Mouse (Mus musculus) c-Kit-positive CD71-positive TER-119-positive erythroid progenitor cells, embryonic 14.5 days (primary cell): ENCODE measurements around the gene Magohb.

Experiments used
- DNase-seq: peaks from one replicate; pipeline ENCODE4 v3.0.0-alpha.2; 2013; ENCODE audit warnings: low spot score

Magohb gene

DNA sequence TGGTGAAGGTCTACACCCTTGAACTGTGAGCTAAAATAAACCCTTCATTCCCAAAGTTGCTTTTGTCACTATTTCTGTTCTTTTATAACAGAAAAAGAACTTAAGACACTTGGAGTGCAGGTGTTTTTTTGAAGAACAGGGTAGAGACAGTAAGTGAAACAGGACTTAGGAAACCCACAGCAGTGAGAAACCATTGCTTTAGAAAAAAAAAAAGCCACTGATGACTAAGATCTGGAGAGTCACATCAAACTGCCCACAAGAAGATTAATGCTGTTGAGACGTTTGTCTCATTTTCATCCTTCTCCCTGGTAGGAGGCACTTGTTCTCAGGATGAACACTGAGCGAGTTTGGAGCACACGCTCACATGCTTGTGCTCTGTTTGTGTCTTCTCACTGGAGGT lies 31.0 kb downstream of the Magohb start:
- no peak for DNase-seq

DNA sequence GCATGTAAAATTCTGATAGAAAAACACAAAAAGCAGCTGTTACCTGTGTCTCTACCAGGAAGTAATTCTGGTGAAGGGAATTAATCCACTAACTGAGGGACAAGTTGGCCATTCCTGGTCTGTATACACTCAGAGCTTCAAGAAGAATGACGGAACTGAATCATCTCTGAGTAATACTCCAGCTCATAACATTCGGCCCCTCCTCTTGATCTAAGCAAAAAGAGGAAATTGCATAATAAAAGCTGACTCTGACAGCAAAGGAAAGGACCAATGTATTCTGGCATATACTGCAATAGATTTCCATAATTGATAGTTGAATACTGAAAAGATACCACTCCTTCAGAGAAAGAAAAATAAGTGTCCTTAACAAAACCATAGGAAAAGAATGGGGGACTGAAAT lies 45.8 kb downstream of the Magohb start, which contains the start of gene Klra2:
TSS of gene Klra2 (minus strand) at position 157 of the 400 bp plus-strand sequence.
- no peak for DNase-seq

GRCm38 (mm10) chr6:131245081-131245480 lies 48.0 kb downstream of the Magohb start:
- no peak for DNase-seq
